Mouse (Mus musculus) ovary, postnatal 14 days (tissue): ENCODE data around the gene Scyl3.

Experiments used
- DNase-seq: peaks from one replicate; pipeline ENCODE4 v3.0.0; 2022; ENCODE audit warnings: low spot score

Scyl3 gene

GRCm38 (mm10) chr1:163928846-163929245 lies at the start of gene Scyl3:
TSS of gene Scyl3 (plus strand) at chr1:163929100.
- no peak for DNase-seq

- no peak for DNase-seq
Measured at GRCm38 (mm10) chr1:163889629-163890028, 39.3 kb upstream of the Scyl3 start.

GRCm38 (mm10) chr1:163893294-163893693 lies 35.6 kb upstream of the Scyl3 start:
- DNase-seq: no peak

GRCm38 (mm10) chr1:163893774-163894527 lies 34.9 kb upstream of the Scyl3 start:
- DNase-seq: no peak

- DNase-seq: no peak
Measured at GRCm38 (mm10) chr1:163898291-163898764, 30.6 kb upstream of the Scyl3 start.

GRCm38 (mm10) chr1:163899575-163899974 lies 29.3 kb upstream of the Scyl3 start:
- no peak for DNase-seq

- DNase-seq: no peak
Measured at GRCm38 (mm10) chr1:163900168-163900567, 28.7 kb upstream of the Scyl3 start.

GRCm38 (mm10) chr1:163903411-163903810 lies 25.5 kb upstream of the Scyl3 start:
- DNase-seq: no peak

- no peak for DNase-seq
Measured at GRCm38 (mm10) chr1:163907007-163907811, 21.7 kb upstream of the Scyl3 start.

- no peak for DNase-seq
Measured at GRCm38 (mm10) chr1:163908389-163908788, 20.5 kb upstream of the Scyl3 start.

- DNase-seq: peak; percentile 33
Measured at GRCm38 (mm10) chr1:163910343-163910742, 18.6 kb upstream of the Scyl3 start.

GRCm38 (mm10) chr1:163910785-163911184 lies 18.1 kb upstream of the Scyl3 start:
- no peak for DNase-seq

GRCm38 (mm10) chr1:163911981-163912380 lies 16.9 kb upstream of the Scyl3 start:
- DNase-seq: no peak

GRCm38 (mm10) chr1:163917349-163918160 lies 11.3 kb upstream of the Scyl3 start:
- DNase-seq: no peak

- DNase-seq: no peak
Measured at GRCm38 (mm10) chr1:163924093-163924492, 4.8 kb upstream of the Scyl3 start.

GRCm38 (mm10) chr1:163929636-163930457 lies 947 bp downstream of the Scyl3 start:
- DNase-seq: peak; percentile 88

- DNase-seq: peak; percentile 9
Measured at GRCm38 (mm10) chr1:163930458-163930794, 1.5 kb downstream of the Scyl3 start.

GRCm38 (mm10) chr1:163931801-163932200 lies 2.9 kb downstream of the Scyl3 start:
- DNase-seq: no peak

- no peak for DNase-seq
Measured at GRCm38 (mm10) chr1:163934591-163934990, 5.7 kb downstream of the Scyl3 start.

- no peak for DNase-seq
Measured at GRCm38 (mm10) chr1:163942056-163942455, 13.2 kb downstream of the Scyl3 start.

- no peak for DNase-seq
Measured at GRCm38 (mm10) chr1:163953396-163953795, 24.5 kb downstream of the Scyl3 start.
